Mouse (Mus musculus): ENCODE measurements at regions not wholly inside any gene's neighbourhood (a gene's known extent, or its start where the extent isn't known, plus 50 kb on each side); places are given as distances from the start of the nearest gene placed in this dataset.

- in situ Hi-C loops (cut with MboI, MseI), result no loop called here
These were observed 68.5 kb downstream of the Enc1 start for GRCm38 (mm10) chr13:97309411-97309810.

- in situ Hi-C loops (cut with MboI, MseI), result no loop called here
These were observed 67.5 kb downstream of the Enc1 start for GRCm38 (mm10) chr13:97308431-97308830.
